Mouse (Mus musculus) midbrain, postnatal 0 days (tissue): ENCODE results near the gene Gcnt2. TPM values are rescaled to one million over a fixed set of nuclear protein-coding genes. Genes with fewer than 3 reads are reported as not detected.

Experiments used
- ATAC-seq: fragments of 200-750 bp; cut with Nextera tagmentation; 2 replicates; pipeline ENCODE4 v1.8.0; 2017; ENCODE audit warnings: moderate number of reproducible peaks, mild to moderate bottlenecking, moderate TSS enrichment, moderate library complexity; ENCODE audit not compliant: low FRiP score
- DNase-seq: peaks from one replicate; pipeline ENCODE4 v3.0.0-alpha.2; 2015; ENCODE audit warnings: low spot score
- H3K27ac ChIP-seq: fragments of 300-500 bp; sonication (generic); 2 replicates; pipeline ENCODE4 v1.5.1; 2014; ENCODE audit warnings: low read depth, mild to moderate bottlenecking, low read length, mixed read lengths
- H3K27me3 ChIP-seq: fragments of 300-500 bp; sonication (generic); 2 replicates; pipeline ENCODE4 v1.6.1; 2014; ENCODE audit warnings: low read length, control low read depth, mixed read lengths; ENCODE audit not compliant: insufficient read depth
- H3K36me3 ChIP-seq: fragments of 300-500 bp; sonication (generic); 2 replicates; pipeline ENCODE4 v1.6.1; 2014; ENCODE audit warnings: low read length, control low read depth, mixed read lengths; ENCODE audit not compliant: insufficient read depth
- H3K4me1 ChIP-seq: fragments of 300-500 bp; sonication (generic); 2 replicates; pipeline ENCODE4 v1.6.1; 2014; ENCODE audit warnings: mild to moderate bottlenecking, control low read depth, antibody characterized with exemption, low read length, mixed read lengths; ENCODE audit not compliant: insufficient read depth
- H3K4me2 ChIP-seq: fragments of 300-500 bp; sonication (generic); 2 replicates; pipeline ENCODE4 v1.6.1; 2014; ENCODE audit warnings: low read depth, mild to moderate bottlenecking, low read length, mixed read lengths; ENCODE audit not compliant: poor library complexity, severe bottlenecking
- H3K4me3 ChIP-seq: fragments of 300-500 bp; sonication (generic); 2 replicates; pipeline ENCODE4 v1.5.1; 2014; ENCODE audit warnings: low read depth, mild to moderate bottlenecking, low read length, moderate library complexity
- H3K9ac ChIP-seq: fragments of 300-500 bp; sonication (generic); replicated peaks from 2 replicates; pipeline ENCODE4 v1.6.1; 2014; ENCODE audit warnings: mild to moderate bottlenecking, low read length, moderate library complexity, mixed read lengths; ENCODE audit not compliant: poor library complexity, severe bottlenecking
- H3K9me3 ChIP-seq: fragments of 300-500 bp; sonication (generic); 2 replicates; pipeline ENCODE4 v1.6.1; 2016; ENCODE audit warnings: low read length, control low read depth
- CTCF ChIP-seq: IDR thresholded peaks from 2 replicates; pipeline ENCODE4 v1.5.1; 2016; ENCODE audit warnings: antibody characterized with exemption, mild to moderate bottlenecking
- WGBS: fragments of 180-500 bp; shearing (Covaris S2); extraction: QIAGEN DNeasy Blood & Tissue Kit; methylation state at CpG from one replicate; pipeline ENCODE4 v1.1.7; 2014; 5-methylcytosine and 5-hydroxymethylcytosine counted together
- polyA plus RNA-seq: library from polyadenylated mRNA; unstranded; fragments of >200 nt; fragmentation: Nextera tagmentation; extraction: Ambion mirVana; gene quantifications from 2 replicates; pipeline ENCODE4 v1.2.1, GENCODE M21; 2015
- total RNA-seq: library from RNA; depleted of rRNA; stranded (reverse); fragments of >200 nt; gene quantifications from 2 replicates; pipeline ENCODE4 v1.2.3, GENCODE M21; 2014

The Gcnt2 gene
- total and polyA plus RNA-seq, 2 experiments from 2014 or later, result 2.4 to 10.2 TPM

DNA sequence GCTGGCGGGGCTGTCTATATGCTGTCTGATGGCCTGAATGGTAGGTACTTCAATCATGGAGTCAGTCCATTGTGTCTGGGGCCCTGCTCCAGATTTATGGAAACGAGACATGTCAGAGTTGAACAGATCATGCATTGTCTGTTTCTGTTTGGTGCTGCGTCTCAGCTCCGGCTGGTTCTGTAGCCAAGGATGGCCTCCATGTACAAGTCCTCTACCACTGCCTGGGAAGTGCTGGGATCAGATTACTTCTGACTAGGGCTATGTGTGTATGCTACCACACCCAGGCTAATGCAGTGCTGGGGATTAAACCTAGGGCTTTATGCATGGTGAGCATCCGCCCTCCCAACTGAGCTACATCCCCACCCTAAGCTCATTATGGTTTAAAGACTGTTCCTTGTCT, 78.0 kb downstream of the Gcnt2 start:
- no peaks in the 10 kb centered on the region for H3K4me1 ChIP-seq
- no peak for ATAC-seq

DNA sequence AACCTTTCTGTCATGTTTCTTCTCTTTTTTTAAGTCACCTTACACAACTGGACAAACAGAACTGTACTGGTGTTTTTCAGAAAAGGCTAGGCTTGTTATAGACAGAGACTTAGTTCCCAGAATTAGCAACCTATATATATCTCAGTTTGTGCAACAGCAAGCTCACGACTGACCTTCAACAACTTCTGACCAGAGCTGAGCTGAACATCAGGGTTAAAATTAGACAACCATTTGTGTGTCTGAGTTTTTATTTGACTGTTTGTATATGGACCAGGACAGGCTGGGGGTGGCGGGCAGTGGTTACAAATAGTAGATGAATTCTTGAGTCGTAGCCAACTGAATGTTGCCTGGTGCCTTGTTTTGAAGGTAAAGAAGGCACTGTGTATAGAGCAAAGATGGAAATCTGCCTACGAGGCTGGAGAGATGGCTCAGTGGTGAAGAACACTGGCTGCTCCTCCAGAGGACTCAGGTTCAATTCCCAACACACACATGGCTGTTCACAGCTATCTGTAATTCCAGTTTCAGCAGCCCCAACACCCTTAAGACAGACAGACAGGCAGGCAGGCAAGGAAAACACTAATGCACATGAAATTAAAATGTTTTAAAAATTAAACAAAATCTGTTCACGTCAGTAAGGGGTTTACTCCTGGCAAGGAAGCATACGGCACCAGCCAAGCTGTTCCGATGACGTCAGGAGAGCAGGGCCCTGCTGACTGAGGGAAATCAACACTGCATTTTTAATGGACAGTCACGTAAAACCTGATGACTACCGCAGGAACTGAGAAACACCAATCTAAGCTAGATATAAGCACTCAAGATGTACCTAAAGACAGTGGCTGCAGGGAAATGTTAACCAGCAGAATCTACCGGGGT, 79.2 kb downstream of the Gcnt2 start:
- no peaks in the 10 kb centered on the region for H3K36me3 ChIP-seq
- no peak overlapping the region for H3K27ac ChIP-seq
- H3K4me1 ChIP-seq, result no peaks in the 10 kb centered on the region
- no peaks in the 10 kb centered on the region for H3K27me3 ChIP-seq
- no peak overlapping the region for H3K4me3 ChIP-seq
- H3K9ac ChIP-seq, result no peak overlapping the region
- no peak for TF ChIP-seq CTCF
- ATAC-seq (no peak), DNase-seq (no peak)
- 80% methylated on average over 11 of the region's 11 CpGs for WGBS
- H3K4me2 ChIP-seq, result no peak overlapping the region
- H3K9me3 ChIP-seq, result no peaks in the 10 kb centered on the region

More for the DNA sequence above, 78.0 kb downstream of the Gcnt2 start:
- WGBS, result 60% methylated on average over 5 of the region's 5 CpGs
- no peak for TF ChIP-seq CTCF
- no peaks in the 10 kb centered on the region for H3K27me3 ChIP-seq
- no peaks in the 10 kb centered on the region for H3K9me3 ChIP-seq
- DNase-seq, result no peak
- no peak overlapping the region for H3K9ac ChIP-seq
- H3K4me3 ChIP-seq, result no peak overlapping the region
- no peaks in the 10 kb centered on the region for H3K36me3 ChIP-seq
- H3K4me2 ChIP-seq, result no peak overlapping the region
- no peak overlapping the region for H3K27ac ChIP-seq

DNA sequence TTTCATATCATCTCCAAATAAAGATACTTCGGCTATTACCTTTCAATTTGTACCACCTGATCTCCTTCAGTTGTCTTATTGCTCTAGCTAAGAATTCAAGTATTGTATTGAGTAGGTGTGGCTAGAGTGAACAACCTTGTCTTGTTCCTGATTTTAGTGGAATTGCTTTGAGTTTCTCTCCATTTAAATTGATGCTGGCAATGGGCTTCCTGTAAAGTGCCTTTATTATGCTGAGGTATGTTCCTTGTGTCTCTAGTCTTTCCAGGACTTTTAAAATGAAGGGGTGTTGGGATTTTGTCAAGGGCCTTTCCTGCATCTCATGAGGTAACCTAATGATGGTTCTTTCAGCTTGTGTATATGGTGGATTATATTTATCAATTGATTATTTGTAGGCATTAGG, 83.5 kb downstream of the Gcnt2 start:
- no peaks in the 10 kb centered on the region for H3K27me3 ChIP-seq
- no peak overlapping the region for H3K9ac ChIP-seq
- H3K36me3 ChIP-seq, result no peaks in the 10 kb centered on the region
- TF ChIP-seq CTCF, result no peak
- no peaks in the 10 kb centered on the region for H3K9me3 ChIP-seq
- H3K4me3 ChIP-seq, result no peak overlapping the region
- ATAC-seq (no peak), DNase-seq (no peak)
- H3K4me2 ChIP-seq, result no peak overlapping the region
- 88% methylated on average over 1 of the region's 1 CpGs for WGBS
- H3K27ac ChIP-seq, result no peak overlapping the region
- H3K4me1 ChIP-seq, result no peaks in the 10 kb centered on the region; the same call in 1 of the 2 replicates

DNA sequence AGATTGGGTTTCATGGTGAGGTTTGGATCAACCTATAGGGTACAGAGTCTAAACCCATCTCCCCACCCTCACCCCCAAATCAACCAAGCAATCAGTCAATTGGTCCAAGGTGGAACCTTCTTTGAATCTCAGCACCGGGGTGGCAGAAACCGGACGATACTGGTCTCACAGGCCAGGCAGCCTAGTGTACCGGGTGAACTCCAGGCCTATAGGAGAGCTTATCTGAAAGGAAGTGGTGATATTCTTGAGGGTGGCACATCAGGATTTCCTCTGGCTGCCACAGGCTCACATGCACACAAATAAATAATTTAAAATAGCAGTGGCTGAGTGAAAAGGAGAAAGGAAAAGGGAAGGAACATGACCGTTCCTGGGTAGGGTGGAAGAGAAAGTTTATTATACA, 84.4 kb downstream of the Gcnt2 start:
- H3K36me3 ChIP-seq, result no peaks in the 10 kb centered on the region
- H3K27ac ChIP-seq, result no peak overlapping the region
- no peaks in the 10 kb centered on the region; the same call in 1 of the 2 replicates for H3K4me1 ChIP-seq
- no peak overlapping the region for H3K4me3 ChIP-seq
- no peak overlapping the region for H3K9ac ChIP-seq
- ATAC-seq (no peak), DNase-seq (no peak)
- H3K27me3 ChIP-seq, result no peaks in the 10 kb centered on the region
- 70% methylated on average over 5 of the region's 5 CpGs for WGBS
- H3K9me3 ChIP-seq, result no peaks in the 10 kb centered on the region
- H3K4me2 ChIP-seq, result no peak overlapping the region
- no peak for TF ChIP-seq CTCF

DNA sequence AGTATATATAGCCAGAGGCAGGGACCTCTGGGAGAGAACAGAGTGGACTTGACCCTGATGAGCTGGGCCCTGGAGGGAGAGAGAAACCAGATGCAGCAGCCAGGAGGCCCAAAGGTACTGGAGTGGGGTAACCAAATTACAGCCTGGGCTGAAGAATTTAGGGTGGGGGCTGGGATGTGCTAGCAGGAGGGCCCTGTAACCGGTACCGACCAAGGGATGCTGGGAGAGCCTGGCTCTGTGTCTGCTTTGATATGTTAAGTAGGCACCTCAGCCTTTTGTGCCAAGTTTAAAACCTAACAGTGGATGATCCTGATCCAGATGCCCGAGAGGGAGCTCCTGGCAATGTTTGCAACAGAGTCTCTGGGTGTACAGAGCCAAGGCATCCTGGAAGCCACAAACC, 84.8 kb downstream of the Gcnt2 start:
- H3K27me3 ChIP-seq, result no peaks in the 10 kb centered on the region
- H3K27ac ChIP-seq, result no peak overlapping the region
- DNase-seq (no peak), ATAC-seq (no peak)
- H3K36me3 ChIP-seq, result no peaks in the 10 kb centered on the region
- no peak for TF ChIP-seq CTCF
- WGBS, result 7% methylated on average over 3 of the region's 3 CpGs
- no peak overlapping the region for H3K9ac ChIP-seq
- H3K4me1 ChIP-seq, result no peaks in the 10 kb centered on the region; the same call in 1 of the 2 replicates
- no peak overlapping the region for H3K4me2 ChIP-seq
- H3K9me3 ChIP-seq, result no peaks in the 10 kb centered on the region
- no peak overlapping the region for H3K4me3 ChIP-seq

DNA sequence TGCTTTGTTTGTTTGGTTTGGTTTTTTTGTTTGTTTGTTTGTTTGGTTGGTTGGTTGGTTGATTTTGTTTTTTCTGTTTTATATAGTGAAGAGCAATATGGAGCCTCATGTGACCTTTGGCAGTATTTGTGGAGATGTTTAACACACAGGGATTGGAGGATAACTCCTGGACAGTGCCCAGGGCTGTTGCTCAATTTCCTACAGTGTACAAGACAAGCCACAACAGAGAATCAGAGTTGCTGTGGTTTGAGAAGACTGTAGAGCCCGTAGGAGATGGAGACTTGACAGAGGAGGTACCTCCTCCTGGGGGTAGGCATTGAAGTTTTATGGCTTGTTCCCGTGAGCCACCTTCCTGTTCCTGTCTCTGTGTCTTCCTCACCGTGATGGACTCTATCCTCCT, 87.0 kb downstream of the Gcnt2 start:
- Histone ChIP-seq H3K27ac (no peak overlapping the region), H3K27me3 (no peaks in the 10 kb centered on the region), H3K9me3 (no peaks in the 10 kb centered on the region), H3K4me2 (no peak overlapping the region), H3K4me3 (no peak overlapping the region), H3K36me3 (no peaks in the 10 kb centered on the region), H3K4me1 (no peaks in the 10 kb centered on the region; the same call in 1 of the 2 replicates), H3K9ac (no peak overlapping the region)
- ATAC-seq (no peak), DNase-seq (no peak)
- WGBS, result 79% methylated on average over 3 of the region's 3 CpGs
- TF ChIP-seq CTCF, result no peak
